Comparison of ENCODE assay signal across 12 mouse cellular contexts in the genomic region with DNA sequence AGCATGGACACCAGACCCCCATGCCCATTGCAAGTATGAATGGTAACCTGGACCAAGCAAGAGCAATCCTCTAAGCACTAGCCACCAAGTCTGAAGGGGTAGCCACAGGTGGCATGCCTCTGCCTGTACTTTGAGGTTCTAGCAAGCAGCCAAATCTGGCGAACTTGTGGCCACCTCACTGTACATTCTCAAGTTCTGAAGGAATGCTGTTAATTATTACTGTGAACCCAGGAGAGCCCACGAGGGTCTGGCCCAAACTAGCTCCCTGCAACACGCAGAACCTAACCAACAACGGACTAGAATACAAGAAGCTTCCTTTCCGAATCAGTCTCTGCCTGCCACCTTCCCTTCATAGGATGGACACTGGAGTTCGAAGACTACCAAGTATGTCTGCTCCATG. TPM values are rescaled to one million over a fixed set of nuclear protein-coding genes. Genes with fewer than 3 reads are reported as not detected.
DNase-seq lines count a peak whose midpoint lies in the region; ATAC-seq and TF ChIP-seq lines count a peak whose summit lies in the region.
"Had no signal": no experiment of that assay in that cellular context is flagged by ENCODE, and none has a peak within 500 bp of the region (broad histone marks: within the 10 kb centered on the region; RNA-seq: fewer than 3 reads in every experiment).

No protein-coding gene starts in this region.

- ATAC-seq in heart, embryonic 12.5 days (ENCODE audit: insufficient number of reproducible peaks, low FRiP score), result no peak
- ATAC-seq in midbrain, embryonic 12.5 days (ENCODE audit: low FRiP score, low read depth), result no peak
- ATAC-seq in midbrain, embryonic 16.5 days, result no peak
- ATAC-seq in limb, embryonic 12.5 days (ENCODE audit: insufficient number of reproducible peaks, insufficient read depth, low FRiP score, low TSS enrichment, low read depth), result no peak
- ATAC-seq in stomach, postnatal 0 days (ENCODE audit: low FRiP score, low TSS enrichment), result no peak
- ATAC-seq in monocyte, adult 5-6 weeks (replicated peaks; ENCODE audit: insufficient number of reproducible peaks, low FRiP score, low TSS enrichment, poor library complexity, severe bottlenecking), result no peak

- peak overlapping the region; percentile 67 for H3K4me3 ChIP-seq in heart, embryonic 12.5 days
- H3K4me3 ChIP-seq in midbrain, embryonic 12.5 days, result peak overlapping the region; percentile 50
- H3K4me3 ChIP-seq in midbrain, embryonic 16.5 days (ENCODE audit: low read depth, low read length), result no peak overlapping the region
- peak overlapping the region; percentile 64 for H3K4me3 ChIP-seq in limb, embryonic 12.5 days (replicated peaks)
- H3K4me3 ChIP-seq in stomach, postnatal 0 days (ENCODE audit: low read depth, low read length), result no peak overlapping the region; the same call in 1 of the 2 replicates

- peaks cover 30% of the 10 kb centered on the region for H3K4me1 ChIP-seq in heart, embryonic 12.5 days (replicated peaks)
- H3K4me1 ChIP-seq in midbrain, embryonic 12.5 days, result peaks cover 27% of the 10 kb centered on the region
- peaks cover 22% of the 10 kb centered on the region; the same call in 1 of the 2 replicates for H3K4me1 ChIP-seq in midbrain, embryonic 16.5 days (ENCODE audit: control insufficient read depth, insufficient read depth, low read length)
- H3K4me1 ChIP-seq in limb, embryonic 12.5 days (replicated peaks), result peaks cover 40% of the 10 kb centered on the region
- H3K4me1 ChIP-seq in stomach, postnatal 0 days (replicated peaks; ENCODE audit: control insufficient read depth, insufficient read depth), result peaks cover 2% of the 10 kb centered on the region; the same call in 1 of the 2 replicates

- peaks cover 56% of the 10 kb centered on the region for H3K27me3 ChIP-seq in heart, embryonic 12.5 days (replicated peaks)
- H3K27me3 ChIP-seq in midbrain, embryonic 12.5 days, result peaks cover 94% of the 10 kb centered on the region
- H3K27me3 ChIP-seq in midbrain, embryonic 16.5 days (ENCODE audit: control insufficient read depth, insufficient read depth, low read depth, low read length), result peaks cover 71% of the 10 kb centered on the region
- peaks cover 90% of the 10 kb centered on the region for H3K27me3 ChIP-seq in limb, embryonic 12.5 days
- H3K27me3 ChIP-seq in stomach, postnatal 0 days (ENCODE audit: control insufficient read depth, insufficient read depth, low read length), result peaks cover 12% of the 10 kb centered on the region

- no peak for DNase-seq in heart, postnatal 14 days
- DNase-seq in stomach, postnatal 0 days (ENCODE audit: low spot score), result no peak
- no peak for DNase-seq in right cerebral cortex, adult 18-20 months
- DNase-seq: gastrocnemius, postnatal 14 days; kidney, postnatal 14 days; lung, postnatal 36 days had no signal

- no peak overlapping the region; the same call in 1 of the 2 replicates for H3K27ac ChIP-seq in heart, embryonic 12.5 days (ENCODE audit: poor library complexity, severe bottlenecking)
- no peak overlapping the region for H3K27ac ChIP-seq in midbrain, embryonic 12.5 days (replicated peaks)
- H3K27ac ChIP-seq in midbrain, embryonic 16.5 days (ENCODE audit: low read length), result no peak overlapping the region
- peak overlapping the region; percentile 87 for H3K27ac ChIP-seq in limb, embryonic 12.5 days
- no peak overlapping the region for H3K27ac ChIP-seq in stomach, postnatal 0 days (replicated peaks)

- no peak for TF ChIP-seq EP300 in stomach, postnatal 0 days (optimal IDR thresholded peaks at IDR 0.05)

- intact Hi-C loops in heart, postnatal 14 days (cut with DNase I), result no loop called here

- no peaks in the 10 kb centered on the region for H3K36me3 ChIP-seq in heart, embryonic 12.5 days
- no peaks in the 10 kb centered on the region for H3K36me3 ChIP-seq in midbrain, embryonic 12.5 days
- H3K36me3 ChIP-seq in midbrain, embryonic 16.5 days (ENCODE audit: control insufficient read depth, insufficient read depth, low read length), result no peaks in the 10 kb centered on the region
- H3K36me3 ChIP-seq in limb, embryonic 12.5 days, result no peaks in the 10 kb centered on the region
- no peaks in the 10 kb centered on the region for H3K36me3 ChIP-seq in stomach, postnatal 0 days (ENCODE audit: control insufficient read depth, insufficient read depth, low read length)

- TF ChIP-seq CTCF in stomach, postnatal 0 days (IDR thresholded peaks at IDR 0.05; ENCODE audit: low read depth), result no peak

- H3K9ac ChIP-seq in heart, embryonic 12.5 days, result peak overlapping the region; percentile 84
- no peak overlapping the region for H3K9ac ChIP-seq in midbrain, embryonic 12.5 days (replicated peaks)
- H3K9ac ChIP-seq in midbrain, embryonic 16.5 days (ENCODE audit: low read depth, low read length), result no peak overlapping the region
- H3K9ac ChIP-seq in limb, embryonic 12.5 days (replicated peaks), result peak overlapping the region; percentile 78
- H3K9ac ChIP-seq in stomach, postnatal 0 days (ENCODE audit: low read length), result no peak overlapping the region

- 11% methylated on average over 6 of the region's 6 CpGs for WGBS in heart, embryonic 12.5 days
- WGBS in midbrain, embryonic 12.5 days, result 5% methylated on average over 6 of the region's 6 CpGs
- 6% methylated on average over 6 of the region's 6 CpGs for WGBS in midbrain, embryonic 16.5 days
- 2% methylated on average over 6 of the region's 6 CpGs for WGBS in limb, embryonic 12.5 days
- 16% methylated on average over 6 of the region's 6 CpGs for WGBS in stomach, postnatal 0 days

- H3K4me2 ChIP-seq in heart, embryonic 12.5 days, result peak overlapping the region; percentile 86
- H3K4me2 ChIP-seq in midbrain, embryonic 12.5 days (replicated peaks), result peak overlapping the region; percentile 24; the same call in 1 of the 2 replicates
- H3K4me2 ChIP-seq in midbrain, embryonic 16.5 days (ENCODE audit: low read length), result no peak overlapping the region
- H3K4me2 ChIP-seq in limb, embryonic 12.5 days, result peak overlapping the region; percentile 88
- H3K4me2 ChIP-seq in stomach, postnatal 0 days (replicated peaks; ENCODE audit: low read depth), result peak overlapping the region; percentile 76; the same call in 1 of the 2 replicates

- no peaks in the 10 kb centered on the region for H3K9me3 ChIP-seq in heart, embryonic 12.5 days (replicated peaks)
- H3K9me3 ChIP-seq in midbrain, embryonic 12.5 days, result no peaks in the 10 kb centered on the region
- H3K9me3 ChIP-seq in midbrain, embryonic 16.5 days (replicated peaks; ENCODE audit: control insufficient read depth, low read length, poor library complexity, severe bottlenecking), result no peaks in the 10 kb centered on the region
- H3K9me3 ChIP-seq in limb, embryonic 12.5 days, result no peaks in the 10 kb centered on the region
- no peaks in the 10 kb centered on the region for H3K9me3 ChIP-seq in stomach, postnatal 0 days (ENCODE audit: control insufficient read depth, low read length)

RNA-seq across cellular contexts. Expression of a gene that starts 1.5 kb away (rescaled TPM):
- 8.7 and 9.0 TPM in 2 replicates for polyA plus RNA-seq in heart, embryonic 12.5 days (2016; fragmentation: Nextera tagmentation; extraction: Ambion mirVana)
- under 1 TPM; 0.65 to 0.71 TPM for total RNA-seq in heart, postnatal 14 days (2021)
- 23.7 and 36.4 TPM in 2 replicates for polyA plus RNA-seq in midbrain, embryonic 12.5 days (2016; fragmentation: Nextera tagmentation; extraction: Ambion mirVana)
- 0.40 and 0.55 TPM in 2 replicates for polyA plus RNA-seq in midbrain, embryonic 16.5 days (2015; fragmentation: Nextera tagmentation; extraction: Ambion mirVana)
- polyA plus RNA-seq in limb, embryonic 12.5 days (2016; fragmentation: Nextera tagmentation; extraction: Ambion mirVana), result 64.2 and 72.0 TPM in 2 replicates
- 2.0 and 2.3 TPM in 2 replicates for polyA plus RNA-seq in stomach, postnatal 0 days (2015; fragmentation: Nextera tagmentation; extraction: Ambion mirVana)
- not detected in 3 replicates for total RNA-seq in monocyte, adult 5-6 weeks (2017)
- total RNA-seq: CH12.LX had no signal

Comparison
In these comparisons a context has a peak if more than half of its experiments do, and no peak if none do; other contexts are left out.
1. H3K4me3 ChIP-seq: peak in heart, embryonic 12.5 days (single experiment), midbrain, embryonic 12.5 days (single experiment) and limb, embryonic 12.5 days (single experiment); none in midbrain, embryonic 16.5 days (single experiment) and stomach, postnatal 0 days (single experiment).
2. H3K9ac ChIP-seq: peak in heart, embryonic 12.5 days (single experiment) and limb, embryonic 12.5 days (single experiment); none in midbrain, embryonic 12.5 days (single experiment), midbrain, embryonic 16.5 days (single experiment) and stomach, postnatal 0 days (single experiment).